Mouse (Mus musculus) left cerebral cortex, adult 8-10 months (tissue): ENCODE measurements at regions not wholly inside any gene's neighbourhood (a gene's known extent, or its start where the extent isn't known, plus 50 kb on each side); places are given as distances from the start of the nearest gene placed in this dataset.

Experiments
- DNase-seq, 2 experiments: peaks; one replicate each; pipeline ENCODE4 v3.0.0; 2022; ENCODE audit warnings: low spot score in 2 of 2

DNA sequence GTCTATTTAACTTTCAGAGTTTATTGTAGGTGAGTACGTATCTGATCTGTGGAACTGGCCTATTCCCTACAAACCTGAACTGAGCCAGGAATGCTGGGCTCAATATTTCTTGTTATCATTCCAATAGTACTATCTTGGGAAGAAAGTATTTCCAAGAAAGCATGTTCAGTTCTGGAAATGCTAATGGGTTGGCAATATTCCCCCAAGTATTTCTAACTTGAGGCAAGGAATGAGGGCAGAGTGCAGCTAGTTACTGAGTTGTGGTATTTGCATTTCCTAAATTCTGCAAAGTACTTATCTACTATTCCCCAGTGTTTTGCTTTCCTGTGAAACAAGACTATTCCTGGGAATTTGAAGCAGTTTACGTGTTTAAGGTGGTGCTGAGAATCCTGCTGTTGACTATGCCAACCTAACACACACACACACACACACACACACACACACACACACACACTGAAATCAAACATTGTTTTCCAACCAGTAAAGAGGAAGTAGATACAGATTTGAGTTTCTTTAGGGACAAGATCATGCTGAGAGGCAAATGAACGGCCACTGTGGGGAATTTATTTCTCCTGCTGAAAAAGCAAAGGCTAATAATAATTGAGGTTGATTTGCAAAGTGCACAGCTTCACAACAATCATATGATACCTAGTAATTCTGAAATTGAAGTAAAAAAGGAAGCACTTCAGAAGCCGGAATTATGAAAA, 1248.4 kb upstream of the Zeb2 start:
- DNase-seq = no peak

DNA sequence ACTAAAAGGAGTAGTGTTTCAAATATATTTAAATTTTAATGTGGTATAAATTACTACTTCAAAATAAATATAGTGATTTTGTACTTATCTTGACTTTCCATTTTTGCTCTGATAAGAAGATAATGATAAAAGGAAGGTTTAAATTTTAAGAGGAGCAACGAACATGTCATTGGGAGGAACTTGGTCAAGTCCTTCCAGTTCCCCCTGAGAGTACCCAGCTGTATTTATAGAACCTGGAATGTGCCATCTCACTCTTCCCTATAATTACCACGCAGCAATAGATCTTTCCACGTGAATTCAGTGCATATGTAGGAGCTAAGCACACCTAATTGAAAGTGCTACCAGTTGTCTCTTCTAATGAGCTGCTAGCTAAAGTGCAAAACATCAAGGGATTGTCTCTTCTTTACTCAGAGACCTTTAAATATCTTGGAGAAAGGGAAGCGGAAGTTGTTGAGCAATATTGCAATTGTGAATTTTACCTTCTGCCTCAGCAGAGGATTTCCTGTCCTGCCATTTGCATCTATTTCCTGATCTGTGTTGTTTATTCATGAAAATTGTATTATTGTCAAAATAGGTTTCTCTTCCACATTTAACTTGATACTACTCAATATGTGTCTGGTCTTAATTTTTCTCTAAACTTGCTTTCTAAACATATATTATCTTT, 1243.0 kb upstream of the Zeb2 start:
- DNase-seq = no peak

DNA sequence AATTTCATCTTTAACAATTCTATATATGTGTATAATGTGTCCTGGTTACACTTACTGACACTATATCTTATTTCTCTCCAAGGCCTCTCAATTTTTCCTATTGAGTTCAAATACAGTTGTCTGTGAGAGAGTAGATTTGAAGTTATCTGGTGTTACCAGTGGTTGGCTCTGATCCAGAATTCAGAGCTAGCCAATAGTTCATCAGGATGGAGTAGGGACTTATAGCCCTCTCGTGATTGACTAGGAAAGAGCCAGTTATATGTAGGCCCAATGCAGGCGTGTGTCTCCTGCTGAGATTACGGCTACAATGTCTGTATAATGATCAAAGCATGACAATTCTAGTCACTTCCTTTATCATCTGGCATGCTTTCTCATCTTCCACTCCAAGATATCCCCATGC, 1241.0 kb upstream of the Zeb2 start:
- no peak for DNase-seq

DNA sequence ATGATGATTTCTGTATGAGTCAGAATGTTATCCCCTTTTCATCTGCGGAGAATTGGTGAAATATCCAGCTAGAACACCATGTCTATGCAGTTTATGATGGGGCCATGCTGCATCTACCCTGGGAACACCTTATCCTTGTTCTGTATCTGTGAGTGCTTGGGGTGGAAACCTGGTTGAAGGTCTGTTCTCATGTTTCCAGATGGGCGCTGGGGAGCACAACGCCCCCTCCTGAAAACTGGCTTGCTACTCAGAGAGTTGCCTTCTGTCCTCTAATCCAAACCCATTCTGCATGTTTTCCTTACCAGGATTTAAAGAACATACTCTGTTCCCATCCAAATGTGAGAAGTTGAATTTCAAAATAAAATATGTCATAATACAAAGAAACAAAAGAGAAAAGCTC, 1239.5 kb upstream of the Zeb2 start:
- no peak for DNase-seq

DNA sequence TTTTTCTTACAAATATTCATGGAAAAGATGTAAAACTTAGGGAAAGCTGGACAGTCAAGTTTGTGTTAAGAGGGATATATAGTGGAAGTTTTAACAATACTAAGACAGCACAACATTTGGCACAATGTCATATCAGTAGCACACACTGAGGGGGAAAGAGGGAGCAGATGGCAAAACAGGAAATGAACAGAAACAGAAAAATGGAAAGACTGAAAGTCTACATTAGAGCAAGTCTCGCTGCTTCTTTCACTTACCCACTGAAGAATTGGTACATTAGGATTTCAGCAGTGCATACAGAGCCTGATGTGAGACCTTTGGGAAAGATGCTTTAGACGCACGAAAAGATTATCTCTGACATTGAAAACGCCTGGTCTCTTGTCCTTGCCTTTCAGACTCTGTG, 1223.5 kb upstream of the Zeb2 start:
- DNase-seq = no peak

DNA sequence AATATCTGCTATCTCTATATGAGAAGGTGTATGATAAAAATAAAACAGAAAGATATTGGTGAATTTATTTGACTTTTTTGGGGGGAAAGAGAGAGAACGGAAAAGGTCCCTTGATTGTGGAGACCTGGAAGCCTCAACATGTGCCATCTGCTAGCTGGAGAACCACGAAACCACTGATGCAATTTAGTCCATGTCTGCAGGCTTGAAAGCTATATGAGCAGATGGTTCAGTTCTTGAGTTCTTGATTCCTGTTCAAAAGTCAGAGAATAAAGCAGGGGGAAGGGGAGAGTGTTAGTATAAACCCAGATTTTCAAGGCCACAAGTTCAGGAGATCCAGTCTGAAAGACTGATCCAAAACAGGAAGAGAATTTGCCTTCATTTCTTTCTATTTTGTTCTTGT, 1199.5 kb upstream of the Zeb2 start:
- DNase-seq = no peak

DNA sequence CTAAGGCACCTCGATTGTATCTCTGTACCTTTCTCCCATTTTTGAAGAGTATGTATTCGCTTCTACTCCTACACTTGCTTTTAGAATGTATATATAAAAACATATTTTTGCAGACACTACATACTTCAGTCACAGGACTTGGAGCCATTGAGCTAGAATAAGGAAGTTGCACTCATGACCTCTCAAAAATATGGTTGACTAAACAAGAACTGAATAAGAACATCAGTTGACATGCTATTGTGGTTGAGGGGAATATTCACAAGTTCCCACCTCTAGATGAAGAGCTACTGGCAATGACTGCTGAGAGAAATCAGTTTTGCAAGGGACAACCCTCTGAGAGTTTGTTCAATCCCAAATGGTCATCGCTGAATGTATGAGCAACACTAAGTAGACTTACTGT, 1198.0 kb upstream of the Zeb2 start:
- DNase-seq = no peak

DNA sequence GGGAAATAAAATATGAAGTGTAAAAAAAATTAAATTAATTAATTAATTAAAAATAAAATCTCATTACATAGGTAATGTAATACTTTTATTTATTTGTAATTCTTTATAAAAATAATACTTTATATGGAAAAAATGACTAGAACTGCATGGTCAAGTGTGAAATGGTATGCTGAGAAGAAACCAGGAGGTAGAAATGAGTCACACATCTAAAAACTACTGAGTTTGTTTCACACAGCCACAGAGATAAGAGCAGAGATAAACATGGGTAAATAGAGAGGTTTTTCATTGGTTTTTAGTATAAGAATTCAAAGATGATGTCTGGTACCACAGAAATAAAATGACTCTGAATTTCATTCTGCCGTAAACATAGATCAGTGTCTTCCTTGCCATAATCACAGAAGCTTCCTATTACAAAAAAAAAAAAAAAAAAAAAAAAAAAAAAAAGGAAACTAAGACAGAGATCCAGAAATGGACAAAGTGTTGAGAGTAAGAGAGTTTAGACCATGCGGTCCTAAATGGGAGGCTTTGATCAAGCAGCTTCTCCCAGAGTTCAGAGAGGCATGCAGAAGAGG, 1190.5 kb upstream of the Zeb2 start:
- no peak for DNase-seq

DNA sequence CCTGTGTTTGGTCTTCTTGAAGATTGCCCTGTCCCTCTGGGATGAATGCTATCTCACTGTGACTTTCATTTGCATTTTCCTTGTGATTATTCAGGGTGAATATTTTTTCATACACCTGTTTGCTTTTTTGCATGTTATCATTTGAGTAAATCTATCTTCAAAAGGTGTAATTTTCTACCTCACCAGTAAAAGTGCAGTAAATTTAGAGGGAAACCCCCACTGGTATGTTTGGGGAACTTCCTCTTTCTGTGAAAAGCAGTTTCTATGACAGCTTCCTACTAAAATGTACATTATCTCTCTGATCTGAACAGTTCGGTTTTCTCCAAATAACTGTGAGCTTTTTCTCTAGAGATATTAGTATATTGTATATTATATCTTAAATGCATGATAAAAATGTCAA, 1185.4 kb upstream of the Zeb2 start:
- no peak for DNase-seq

DNA sequence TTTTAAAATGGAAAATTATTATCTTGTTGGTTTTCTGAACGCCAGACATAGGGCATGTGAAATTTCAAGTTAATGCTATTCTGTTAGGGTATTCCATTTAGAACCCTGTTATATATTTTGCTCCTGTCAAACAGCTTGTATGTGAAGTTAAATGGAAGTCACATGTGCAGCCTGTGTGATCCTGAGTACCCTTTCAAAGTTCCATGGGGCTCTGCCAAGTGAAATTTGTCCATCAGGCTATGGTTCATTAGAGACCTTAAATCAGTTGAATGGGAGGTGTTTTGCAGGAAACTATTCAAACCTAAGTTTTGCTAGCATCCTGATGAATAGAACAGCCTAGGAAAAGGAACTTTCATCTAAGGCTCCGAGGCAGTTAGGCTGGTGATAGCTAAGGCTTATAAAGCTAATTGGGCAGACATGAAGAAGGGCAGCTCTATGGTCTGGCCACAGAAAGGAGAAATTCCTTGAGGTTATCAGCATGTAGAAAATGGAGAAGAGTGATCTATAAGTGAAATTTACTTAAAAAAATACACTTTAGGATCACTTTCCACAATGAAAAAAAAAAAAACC, 1180.2 kb upstream of the Zeb2 start:
- DNase-seq = no peak

DNA sequence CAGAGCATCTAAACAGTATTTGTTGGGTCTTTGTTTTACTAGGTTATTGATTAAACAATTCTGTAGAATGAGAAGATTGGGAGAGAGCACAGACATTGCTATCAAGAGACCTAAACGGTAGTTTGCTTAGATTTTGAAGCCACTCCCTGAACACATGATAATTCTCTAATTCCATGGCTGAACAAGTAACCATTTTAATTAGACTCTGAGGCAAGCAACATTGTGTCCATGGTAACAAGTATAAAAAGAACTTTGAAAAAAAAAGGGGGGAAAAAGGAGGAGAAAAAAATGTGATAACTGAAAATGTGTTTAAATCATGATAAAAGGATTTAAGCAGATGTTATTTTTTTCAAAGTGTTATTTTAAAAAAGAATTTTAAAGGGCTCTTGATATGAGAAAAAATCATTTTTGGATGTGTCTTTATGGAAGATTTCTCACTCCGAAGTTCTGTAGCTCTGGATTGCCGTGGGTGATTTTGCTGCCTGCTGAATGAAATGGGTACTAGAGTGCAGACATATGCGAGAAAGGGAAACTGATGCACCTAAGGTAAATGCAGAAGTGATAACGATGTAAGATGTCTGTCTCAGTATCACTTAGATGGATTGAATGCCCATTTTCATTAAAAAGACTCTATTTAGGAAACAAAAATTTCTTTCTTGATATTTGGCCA, 1166.9 kb upstream of the Zeb2 start:
- DNase-seq = no peak

DNA sequence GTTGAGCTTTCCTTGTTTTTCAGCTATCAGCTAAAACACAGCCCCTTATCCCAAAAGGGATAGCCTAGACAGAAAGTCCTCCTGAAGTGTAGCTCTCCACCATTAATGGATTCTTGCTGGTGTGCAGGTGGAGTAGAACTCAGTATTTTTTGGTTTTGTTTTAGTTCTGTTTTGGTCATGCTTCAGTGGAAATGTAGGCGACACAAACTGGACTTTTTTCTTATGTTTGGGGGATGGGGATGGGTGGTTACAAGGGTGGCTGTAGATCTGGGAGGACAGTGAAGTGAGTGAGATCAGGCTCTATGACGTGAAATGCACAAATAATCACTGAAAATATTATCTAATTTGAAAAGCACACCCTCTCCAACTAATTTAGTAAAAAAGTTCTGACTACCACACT, 1163.6 kb upstream of the Zeb2 start:
- DNase-seq = no peak

DNA sequence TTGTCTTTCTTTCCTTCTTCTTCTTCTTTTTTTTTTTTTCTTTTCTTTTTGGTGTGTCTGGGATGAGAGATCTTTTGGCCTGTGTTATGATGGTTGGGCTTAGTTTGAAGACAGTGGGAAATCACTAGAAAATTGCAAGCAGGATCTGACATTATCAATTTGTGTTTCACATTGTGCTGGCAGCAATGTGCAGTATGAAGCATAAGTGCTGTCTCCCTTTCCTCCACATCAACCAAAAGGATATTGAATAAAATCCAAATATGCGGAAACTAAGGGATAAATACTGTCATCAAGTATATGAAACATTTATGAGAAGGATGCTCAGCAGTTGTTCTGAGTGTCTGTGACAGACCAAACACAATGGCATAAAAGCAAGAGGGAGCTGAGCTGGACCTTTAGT, 1144.4 kb upstream of the Zeb2 start:
- no peak for DNase-seq

DNA sequence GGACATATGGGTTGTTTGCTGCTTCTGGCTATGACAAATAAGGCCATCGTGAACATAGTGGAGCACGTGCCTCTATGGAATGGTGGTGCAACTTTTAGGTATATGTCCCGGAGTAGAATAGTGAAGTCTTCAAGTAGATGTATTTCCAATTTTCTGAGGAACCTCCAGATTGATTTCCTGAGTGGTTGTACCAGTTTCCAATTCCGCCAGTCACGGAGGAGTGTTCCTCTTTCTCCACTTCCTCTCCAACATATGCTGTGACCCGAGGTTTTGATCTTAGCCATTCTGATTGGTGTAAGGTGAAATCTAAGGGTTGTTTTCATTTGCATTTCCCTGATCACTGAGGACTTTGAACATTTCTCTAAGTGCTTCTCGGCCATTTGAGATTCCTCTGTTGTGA, 1134.4 kb upstream of the Zeb2 start:
- DNase-seq = no peak

DNA sequence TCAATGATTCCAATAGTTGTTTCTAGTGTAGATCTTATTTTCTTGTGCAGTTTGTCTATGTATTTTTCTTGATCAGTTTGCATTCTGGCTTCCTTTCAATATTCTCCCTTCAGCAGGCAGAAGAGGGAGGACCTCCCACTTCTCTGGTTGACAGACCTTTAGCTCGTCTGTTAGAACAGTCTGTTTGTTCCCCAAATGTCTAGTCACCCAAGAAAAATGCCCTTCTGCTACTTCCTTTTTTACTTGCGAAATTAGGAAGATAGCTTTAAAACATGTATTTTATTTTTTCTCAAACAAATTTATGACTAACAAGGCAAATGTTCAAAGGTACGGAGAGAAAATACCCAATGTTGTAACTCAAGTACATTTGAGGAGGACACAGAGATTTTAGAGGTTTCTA, 1128.5 kb upstream of the Zeb2 start:
- DNase-seq = no peak

DNA sequence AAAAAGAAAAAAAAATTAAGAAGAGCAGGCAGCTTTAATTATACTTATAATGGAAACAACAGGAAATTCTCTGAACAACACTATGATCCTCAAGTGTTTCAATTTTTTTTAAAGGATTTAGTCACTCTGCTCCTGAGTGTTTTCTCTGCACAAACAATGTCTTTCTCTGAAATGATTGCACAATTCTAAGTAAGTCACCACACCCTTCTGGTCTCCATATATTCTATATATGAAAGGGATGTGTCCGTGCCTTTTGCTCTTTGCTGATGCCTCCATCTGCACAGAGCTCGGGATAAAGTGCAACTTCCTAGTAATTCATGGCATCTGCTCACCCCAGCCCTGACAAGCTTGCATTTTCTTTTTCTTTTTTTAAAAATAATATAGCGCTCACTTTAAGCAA, 1127.5 kb upstream of the Zeb2 start:
- no peak for DNase-seq

DNA sequence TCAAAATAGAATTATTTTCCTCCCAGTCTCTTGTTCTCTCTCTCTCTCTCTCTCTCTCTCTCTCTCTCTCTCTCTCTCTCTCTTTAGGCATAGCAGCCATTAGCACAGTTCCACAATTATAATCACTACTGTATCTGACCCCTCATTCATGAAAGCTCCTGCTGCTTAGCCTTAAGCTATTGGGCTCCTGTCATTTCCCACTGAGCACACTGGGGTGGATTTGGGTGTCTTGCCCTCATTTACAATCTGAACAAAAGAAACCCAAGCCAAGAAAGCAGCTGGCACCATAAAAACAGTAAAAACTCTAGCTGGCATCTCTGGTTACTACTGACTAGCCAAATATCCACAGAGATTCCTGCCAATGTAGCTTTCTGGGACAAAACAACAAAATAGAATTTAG, 1125.6 kb upstream of the Zeb2 start:
- no peak for DNase-seq

DNA sequence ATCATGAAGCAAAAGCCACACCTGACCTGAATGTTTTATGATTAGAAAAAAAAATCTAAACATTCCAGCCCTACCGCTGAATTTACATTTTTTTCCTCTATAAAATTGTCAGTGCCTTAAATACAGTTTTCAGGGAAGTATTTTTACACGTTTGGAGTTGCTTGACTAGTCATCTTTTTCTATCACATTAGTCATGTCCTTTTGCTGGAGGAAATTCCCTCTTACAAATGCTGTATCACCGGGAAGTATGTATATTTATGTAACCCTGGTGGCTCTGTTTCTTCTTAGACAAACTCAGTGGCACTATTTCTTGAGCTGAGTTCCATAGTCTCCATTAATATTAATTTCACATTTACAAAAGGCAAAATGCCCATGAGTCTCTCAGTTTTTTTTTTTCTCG, 1122.7 kb upstream of the Zeb2 start:
- no peak for DNase-seq

DNA sequence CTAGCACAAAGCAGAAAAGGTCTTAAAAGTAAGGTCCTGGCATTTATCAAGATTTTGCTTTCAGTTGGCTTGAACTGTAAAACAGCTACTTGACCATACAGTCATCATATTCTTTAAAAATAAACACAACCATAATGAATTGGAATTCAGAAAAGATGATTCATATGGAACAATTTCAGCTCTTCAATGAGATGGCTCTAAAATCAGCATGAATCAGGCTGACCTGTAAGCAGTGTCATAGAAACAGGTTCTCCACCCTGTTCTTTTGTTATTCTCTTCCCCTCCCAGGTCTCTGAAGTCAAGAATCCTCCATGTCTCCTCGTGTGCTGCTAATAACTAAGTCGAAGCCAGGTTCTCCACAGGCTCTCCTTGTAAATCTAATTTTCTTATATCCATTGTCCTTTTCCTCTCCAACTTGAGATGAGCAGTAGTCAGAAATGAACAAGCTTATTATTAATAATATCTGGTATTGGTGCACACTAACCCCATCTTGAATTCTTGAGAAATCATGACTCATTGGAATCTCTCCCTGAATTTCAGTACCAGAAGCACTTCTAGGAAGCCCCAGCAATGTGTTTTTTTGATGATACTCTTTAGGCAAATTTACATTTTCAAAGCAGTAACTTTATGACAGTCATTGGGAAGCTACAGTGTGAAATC, 1113.7 kb upstream of the Zeb2 start:
- no peak for DNase-seq

DNA sequence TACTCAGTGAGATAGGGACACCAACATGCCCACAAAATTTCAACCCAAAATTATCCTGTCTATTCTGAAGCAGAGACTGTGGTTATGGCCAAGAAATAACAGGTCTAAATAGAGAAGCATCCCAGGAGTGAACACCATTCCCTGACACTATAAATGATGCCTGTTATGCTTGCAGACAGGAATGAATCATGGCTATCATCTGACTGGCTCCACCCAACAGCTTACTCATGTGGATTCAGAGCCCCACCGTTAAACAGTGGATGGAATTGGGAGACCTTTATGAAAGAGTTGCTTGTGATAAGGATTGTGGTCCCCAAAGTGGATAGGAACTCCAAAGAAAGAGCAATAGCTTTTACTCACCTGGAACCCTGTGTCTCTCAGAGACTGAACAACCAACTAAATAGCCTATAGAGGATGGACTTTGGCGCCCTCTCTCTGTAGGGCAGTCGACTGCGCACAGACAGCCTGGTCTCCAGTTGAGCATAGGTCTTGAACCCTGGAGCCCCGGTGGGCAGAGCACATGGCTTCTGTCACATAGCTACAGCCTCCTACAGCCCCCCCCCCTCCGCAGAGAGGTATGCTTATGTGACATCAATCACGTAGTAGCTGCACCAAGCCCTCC, 1101.3 kb upstream of the Zeb2 start:
- DNase-seq = no peak

DNA sequence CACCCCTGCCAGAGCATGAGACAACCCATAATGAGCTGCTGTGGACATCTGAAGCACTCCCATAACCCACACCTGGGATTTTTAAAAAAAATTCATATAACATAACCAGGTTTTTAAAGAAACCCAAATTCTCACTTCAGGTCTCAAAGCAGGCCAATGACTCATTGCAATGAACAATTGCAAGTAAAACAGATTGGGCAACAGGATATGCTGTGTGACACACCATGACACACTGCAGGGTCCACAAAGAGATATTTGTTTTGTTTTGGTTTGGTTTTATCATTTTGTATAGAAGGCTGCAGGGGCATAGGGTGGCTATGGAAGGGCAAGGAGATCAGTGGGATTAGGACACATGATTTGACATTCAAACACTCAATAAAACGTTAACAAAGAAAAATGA, 1082.1 kb upstream of the Zeb2 start:
- DNase-seq = no peak
